Mouse (Mus musculus): ENCODE data around the gene Hras. TPM values are rescaled to one million over a fixed set of nuclear protein-coding genes. Genes with fewer than 3 reads are reported as not detected.

Hras gene
- total and polyA plus RNA-seq, 3 experiments: 47.1 to 99.1 (median 65.5) TPM

DNA sequence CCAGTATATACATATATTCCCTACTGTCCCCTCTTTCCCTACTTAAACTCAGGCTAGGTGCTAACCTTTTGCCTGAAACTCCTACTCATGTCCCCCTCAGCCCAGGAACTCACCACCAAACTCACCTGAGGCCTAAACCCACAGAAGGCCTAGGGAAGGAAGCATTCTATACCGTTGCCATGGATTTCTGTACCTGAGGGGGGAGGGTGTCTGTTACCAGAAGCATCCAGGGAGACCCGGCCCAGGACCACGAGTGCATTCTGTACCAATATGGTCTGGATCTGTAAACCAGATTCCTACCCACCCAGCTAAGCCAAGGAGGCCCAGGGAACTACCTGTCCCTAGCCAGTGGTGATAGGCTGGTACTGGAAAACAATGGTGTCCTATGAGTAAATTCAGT is 20.5 kb upstream of the Hras start:
- DNase-seq: no peak

- DNase-seq: no peak
Observed at GRCm38 (mm10) chr7:141213605-141214235, 19.9 kb upstream of the Hras start, which contains the start of gene Lmntd2. Gene Lmntd2 (minus strand): TSS chr7:141214080.

DNA sequence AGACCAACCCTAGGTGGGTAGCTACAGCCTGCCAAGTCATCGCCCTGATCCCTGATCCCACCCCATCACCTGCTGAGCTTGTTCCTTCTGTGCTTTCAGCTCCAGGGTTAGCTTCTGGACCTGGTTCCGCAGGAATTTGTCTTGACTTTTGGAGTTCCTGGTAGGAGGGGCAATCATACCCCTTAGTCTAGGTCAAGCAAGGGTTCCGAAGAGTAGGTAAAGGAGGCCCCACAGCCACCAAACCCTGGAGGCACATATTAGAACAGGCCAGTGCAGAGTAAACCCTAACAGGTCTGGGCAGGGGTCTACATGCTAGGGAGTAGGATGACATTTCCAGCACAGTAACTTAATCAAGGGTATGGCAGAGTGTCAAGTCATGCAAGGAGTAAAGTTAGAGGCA is 19.3 kb upstream of the Hras start:
- DNase-seq: no peak

DNA sequence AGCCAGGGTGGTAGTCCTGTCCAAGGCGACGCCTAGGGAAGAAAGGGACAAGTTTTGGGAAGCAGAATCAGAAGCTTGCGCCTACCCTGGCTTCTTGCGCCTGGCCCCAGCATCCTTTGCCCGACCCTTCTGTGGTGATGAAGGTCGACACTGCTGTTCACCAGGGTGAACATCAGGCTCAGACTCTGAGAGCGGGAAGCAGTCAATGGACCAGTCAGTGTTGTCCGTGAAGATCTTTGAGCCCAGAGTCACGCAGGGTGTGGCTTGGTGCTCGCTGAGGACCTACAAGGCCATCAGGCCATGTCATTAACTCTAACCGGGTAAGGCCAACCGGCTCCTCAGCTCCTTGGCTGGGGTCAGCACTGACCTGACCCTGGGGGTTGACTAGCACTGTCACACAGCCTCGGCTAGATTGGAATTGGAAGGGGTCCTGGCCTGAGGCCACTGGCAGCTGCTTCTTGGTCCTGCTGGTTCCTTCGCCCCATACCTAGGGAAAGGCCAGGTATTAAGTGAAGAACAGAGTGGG is 16.9 kb upstream of the Hras start:
- no peak for DNase-seq

- no peak for DNase-seq
Observed at GRCm38 (mm10) chr7:141210137-141210536, 16.3 kb upstream of the Hras start.

DNA sequence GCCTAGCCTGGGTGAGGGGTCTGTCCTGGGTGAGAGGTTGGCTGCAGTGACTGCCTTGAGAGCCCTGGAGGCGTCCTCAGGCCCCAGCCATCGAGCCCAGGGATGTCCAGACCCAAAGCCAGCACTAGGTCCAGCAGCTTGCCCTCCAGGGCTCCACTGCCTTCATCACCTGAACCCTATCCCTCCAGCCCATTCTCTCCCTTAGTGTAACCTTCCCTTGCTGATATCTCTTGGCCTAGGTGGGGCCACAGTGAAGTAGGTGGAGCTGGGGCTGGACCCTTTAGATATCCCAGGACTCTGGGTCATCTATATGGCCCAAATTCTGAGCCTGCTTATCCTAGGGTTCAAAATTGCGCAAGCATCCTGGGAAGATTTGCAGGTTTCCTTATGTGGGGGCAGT is 15.7 kb upstream of the Hras start:
- DNase-seq: no peak

- DNase-seq: no peak
Observed at GRCm38 (mm10) chr7:141206182-141206937, 12.6 kb upstream of the Hras start.

GRCm38 (mm10) chr7:141205504-141205903 is 11.7 kb upstream of the Hras start:
- no peak for DNase-seq

DNA sequence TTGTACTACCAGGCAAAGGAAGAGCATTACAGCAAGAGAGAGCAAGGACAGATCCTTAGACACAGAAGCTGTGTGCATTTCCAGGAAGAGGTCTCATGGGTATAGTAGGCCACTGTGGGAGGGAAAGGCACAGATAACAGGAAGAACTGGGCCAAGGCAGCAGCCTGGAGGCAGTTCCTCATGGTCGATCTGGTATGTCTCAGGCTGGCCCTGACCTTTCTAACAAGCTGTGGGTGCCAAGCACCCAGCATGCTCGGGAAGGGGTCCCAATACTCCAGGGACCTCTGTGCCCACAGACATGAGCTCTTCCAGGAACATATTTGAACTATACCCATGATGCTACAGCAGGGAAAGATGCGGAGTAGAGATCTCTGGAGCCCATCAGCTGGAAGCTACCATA is 10.7 kb upstream of the Hras start:
- no peak for DNase-seq

- no peak for DNase-seq
Observed at GRCm38 (mm10) chr7:141198121-141198520, 4.3 kb upstream of the Hras start.

DNA sequence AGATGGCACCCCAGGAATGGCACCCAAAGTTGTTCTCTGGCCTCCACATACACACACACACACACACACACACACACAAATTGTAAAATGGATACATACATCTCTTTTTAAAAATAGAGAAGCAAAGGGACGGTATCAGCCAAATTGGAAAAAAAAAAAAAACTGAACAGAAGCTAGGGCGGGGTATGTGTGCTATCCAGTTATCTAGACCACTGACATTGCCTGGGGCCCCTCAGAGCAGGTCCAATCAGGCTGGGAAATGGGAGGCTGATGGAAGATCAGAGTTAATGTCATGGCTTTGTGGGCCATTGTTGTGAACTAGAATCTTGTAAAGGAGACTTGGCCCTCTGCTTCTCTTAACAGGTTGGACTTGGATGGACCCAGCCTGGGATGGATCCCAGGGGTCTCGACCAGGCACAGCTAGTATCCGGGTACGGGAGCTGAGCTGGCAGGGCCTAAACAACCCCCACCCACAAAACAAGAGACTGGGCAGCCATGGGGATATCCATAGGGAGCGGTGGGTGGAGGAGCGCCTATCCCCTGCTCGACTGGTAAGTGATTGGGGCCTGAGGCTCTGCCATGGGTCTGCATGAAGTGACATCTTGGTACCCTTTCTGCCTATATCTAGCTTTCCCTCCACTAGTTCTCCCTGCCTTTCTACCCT is 2.9 kb upstream of the Hras start:
- no peak for DNase-seq

DNA sequence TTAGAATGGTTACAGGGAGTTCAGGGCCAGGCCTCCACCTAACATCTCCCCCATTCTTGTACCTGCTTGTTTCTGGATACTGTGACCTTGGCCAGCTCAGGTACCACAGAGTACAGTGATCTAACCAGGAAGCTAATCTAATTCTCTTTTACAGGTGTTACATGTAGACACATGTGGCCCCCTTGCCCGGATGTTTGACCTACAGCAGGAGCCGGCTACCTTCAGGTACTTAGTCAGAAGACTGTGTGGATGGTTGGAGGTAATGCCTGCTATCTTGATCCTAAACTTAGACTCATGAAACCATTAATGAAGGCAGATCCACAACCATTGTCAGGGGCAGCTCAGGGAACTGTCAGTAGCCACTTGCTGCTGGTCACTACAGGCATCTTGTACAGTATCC is 1.9 kb upstream of the Hras start:
- no peak for DNase-seq

- peak; percentile 92 for DNase-seq
Observed at GRCm38 (mm10) chr7:141194830-141195229, 1.0 kb upstream of the Hras start.

- no peak for DNase-seq
Observed at GRCm38 (mm10) chr7:141194409-141194808, 604 bp upstream of the Hras start.

DNA sequence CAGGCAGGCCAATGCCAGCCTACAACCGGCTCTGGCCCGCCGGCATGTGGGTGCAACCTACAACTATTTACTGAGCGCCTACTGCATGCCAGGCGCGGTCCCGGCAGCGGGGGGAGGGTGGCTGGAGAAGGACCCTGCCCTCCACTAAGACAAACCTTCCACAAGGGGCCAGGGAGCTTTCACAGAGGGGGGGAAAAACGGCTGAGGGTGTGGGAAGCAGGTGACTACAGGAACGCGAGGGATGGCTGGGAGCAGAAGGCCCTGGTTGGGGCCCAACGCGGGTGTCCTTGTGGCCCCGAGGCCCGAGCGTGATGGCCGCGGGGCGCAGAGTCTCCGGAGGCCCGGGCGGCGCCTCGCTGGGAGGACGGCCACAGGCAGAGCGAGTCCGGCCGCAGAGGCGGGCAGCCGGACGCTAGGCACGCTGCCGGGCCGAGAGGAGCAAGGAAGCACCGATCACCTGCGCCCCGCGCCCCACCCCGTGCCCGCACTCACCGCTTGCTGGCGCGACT is 403 bp downstream of the Hras start:
- no peak for DNase-seq

DNA sequence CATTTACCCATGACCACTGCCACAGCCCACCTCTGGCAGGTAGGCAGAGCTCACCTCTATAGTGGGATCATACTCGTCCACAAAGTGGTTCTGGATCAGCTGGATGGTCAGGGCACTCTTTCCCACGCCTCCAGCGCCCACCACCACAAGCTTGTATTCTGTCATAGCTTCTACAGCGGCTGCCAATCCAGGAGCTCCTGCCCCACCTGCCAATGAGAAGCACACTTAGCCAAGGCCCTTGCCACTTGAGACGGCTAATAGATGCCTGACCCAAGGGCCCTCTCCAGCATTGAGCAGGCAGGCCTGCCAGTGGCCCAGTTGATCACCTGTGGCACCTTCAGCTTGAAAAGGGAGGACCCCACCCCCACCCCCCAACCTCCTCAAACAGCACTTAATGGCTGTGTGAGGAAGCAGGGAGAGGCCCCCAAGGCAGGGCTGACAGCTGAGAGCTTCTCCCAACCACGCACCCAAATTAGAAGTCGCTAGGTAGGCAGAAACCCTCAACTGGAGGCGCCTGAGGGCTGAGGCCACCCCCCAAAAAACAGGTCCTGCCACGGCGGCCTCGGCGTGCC is 943 bp downstream of the Hras start:
- DNase-seq: no peak

GRCm38 (mm10) chr7:141191796-141192685 is 1.8 kb downstream of the Hras start:
- no peak for DNase-seq

DNA sequence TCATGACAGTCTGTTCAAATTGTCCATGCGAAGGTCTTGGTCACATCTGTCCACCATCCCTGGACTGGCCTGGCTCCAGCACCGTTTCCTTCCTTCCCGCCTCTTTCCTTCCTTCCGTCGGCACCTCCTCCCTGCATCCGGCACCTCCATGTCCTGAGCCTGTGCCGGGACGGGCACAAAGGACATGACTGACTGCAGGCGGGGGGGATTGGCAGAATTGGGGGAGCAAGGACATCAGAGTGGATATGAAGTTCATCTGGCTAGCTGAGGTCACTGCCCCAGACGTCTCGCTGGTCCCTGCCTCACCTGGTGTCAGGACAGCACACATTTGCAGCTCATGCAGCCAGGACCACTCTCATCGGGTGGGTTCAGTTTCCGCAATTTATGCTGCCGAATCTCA is 2.8 kb downstream of the Hras start:
- DNase-seq: peak; percentile 38

- DNase-seq: no peak
Observed at GRCm38 (mm10) chr7:141190220-141190619, 3.6 kb downstream of the Hras start.

DNA sequence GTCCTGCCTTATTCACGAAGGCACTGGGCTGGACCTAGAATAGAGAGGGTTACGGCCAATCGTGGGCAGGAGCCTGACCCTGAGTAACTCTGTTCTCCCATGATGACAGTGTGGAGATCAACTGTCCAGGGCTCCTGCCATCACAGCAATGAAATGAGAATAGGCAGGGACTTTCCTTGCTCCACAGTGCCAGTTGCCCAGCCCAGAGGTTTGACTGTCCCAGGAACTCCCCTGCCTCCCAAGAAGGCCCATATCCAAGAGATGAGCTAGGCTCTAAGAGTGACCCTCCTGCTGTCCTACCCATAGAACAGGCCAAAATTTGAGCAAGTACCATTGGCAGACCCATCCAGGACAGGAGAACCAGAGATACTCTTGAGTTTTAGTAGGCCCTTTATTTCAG is 5.1 kb downstream of the Hras start:
- no peak for DNase-seq

DNA sequence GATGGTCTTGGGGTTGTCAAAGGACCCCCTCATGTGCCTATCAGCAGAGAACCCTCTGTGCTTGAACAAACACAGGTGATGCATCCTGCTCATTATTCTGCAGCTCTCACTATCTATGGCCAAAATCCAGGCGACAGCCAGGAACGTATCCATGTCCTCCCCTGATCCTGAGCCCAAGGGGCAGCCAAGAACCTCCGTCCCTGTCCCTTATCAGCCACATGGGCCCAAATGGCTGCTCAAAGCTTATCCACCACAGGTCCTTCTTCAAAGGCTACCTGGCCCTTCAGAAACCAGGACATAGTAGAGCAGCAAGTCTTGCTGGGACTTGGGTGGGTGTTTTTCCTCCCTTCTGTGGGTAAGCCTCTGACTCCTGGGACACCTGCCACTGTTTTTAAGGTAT is 5.6 kb downstream of the Hras start:
- DNase-seq: no peak
